Mouse (Mus musculus) embryo, embryonic 10 days (tissue): ENCODE measurements at regions not wholly inside any gene's neighbourhood (a gene's known extent, or its start where the extent isn't known, plus 50 kb on each side); places are given as distances from the start of the nearest gene placed in this dataset.
A peak's percentile ranks its signal among the peaks of the same experiment; 100 is the strongest.

Experiments
- DNase-seq: peaks from one replicate; pipeline ENCODE4 v3.0.0-alpha.2; 2015; ENCODE audit warnings: low spot score

DNA sequence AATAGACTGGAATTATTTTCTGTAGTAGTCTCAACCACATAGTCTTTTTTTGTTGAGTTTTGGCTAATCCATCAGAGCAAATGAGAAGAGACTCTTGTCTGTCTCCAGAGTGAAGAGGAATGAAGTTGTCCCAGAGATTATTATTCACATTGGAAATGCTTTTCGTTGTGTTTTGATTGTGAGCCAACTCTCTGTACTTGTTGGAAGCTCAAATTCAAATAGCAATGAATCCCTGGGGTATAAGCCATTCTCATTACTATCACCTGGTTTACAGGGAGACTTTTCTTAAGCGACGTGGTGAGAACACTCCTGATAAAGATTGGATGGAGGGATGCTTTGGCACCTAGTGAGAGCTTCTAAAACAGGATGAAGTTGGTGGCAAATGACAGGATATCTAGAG is 459.3 kb upstream of the Jag1 start:
- DNase-seq: no peak

DNA sequence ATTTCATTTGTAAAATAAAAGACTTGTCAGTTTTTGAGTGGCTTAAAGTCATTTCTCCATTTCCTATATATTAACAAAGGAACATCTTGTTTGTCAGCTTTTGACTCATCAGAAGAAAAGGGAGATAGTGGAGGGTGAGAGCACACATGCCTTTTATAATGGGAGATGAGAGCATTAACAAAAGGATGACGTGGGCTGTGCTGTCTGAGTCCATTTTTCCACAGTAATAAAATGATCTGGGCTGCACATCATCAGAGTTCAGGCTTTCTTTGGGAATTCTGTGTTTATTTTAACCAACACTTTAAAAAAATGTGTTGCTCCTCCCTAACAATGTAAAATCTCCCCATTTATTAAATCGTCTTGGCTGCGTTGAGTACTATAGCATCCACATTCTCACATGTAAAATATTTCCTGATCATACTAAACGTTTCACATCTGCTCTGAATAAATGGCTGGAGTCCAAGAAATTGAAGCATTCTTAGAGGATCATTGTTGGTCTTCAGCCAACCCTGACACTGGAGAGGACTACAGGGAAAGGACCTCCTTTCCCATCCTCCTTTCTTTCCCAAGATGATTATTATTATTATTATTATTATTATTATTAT is 458.5 kb upstream of the Jag1 start:
- DNase-seq: no peak

DNA sequence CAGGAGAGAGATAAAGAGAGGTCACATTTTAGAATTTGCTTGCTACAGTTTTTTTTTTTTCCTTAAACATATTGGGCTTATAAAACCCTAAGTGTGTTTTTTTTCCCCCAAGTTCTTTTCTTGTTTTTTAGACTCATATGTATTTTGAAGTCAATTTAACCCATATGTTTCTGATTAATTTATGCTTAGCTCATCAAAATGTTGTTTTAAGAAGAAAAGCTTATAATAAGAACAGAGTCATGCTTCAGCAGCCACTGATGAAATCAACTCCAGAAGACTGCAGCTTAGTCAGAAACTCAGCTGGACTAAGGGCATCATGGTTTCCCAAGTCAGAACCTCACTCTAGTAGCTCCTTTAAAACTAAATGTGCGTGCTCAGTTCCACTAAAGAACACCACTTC is 454.7 kb upstream of the Jag1 start:
- DNase-seq: no peak

DNA sequence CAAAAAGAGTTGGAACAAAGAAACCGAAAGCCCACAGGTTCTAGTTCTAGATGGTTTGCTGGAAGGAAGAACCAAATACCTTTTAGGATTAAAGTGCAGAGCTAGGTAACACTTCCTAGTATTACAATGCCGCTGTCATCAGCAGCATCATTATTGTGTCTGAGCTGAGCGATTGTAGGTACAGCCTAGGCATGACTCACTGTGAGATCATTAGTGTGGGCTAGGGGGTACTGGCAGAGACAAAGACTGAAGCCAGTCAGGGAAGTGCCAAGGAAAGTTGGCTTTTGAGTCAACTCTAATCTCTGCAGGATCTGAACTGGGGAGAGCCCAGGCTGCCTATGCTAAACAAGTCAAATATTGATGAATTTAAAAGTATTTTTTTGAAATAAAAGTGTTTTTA is 450.2 kb upstream of the Jag1 start:
- DNase-seq: no peak

DNA sequence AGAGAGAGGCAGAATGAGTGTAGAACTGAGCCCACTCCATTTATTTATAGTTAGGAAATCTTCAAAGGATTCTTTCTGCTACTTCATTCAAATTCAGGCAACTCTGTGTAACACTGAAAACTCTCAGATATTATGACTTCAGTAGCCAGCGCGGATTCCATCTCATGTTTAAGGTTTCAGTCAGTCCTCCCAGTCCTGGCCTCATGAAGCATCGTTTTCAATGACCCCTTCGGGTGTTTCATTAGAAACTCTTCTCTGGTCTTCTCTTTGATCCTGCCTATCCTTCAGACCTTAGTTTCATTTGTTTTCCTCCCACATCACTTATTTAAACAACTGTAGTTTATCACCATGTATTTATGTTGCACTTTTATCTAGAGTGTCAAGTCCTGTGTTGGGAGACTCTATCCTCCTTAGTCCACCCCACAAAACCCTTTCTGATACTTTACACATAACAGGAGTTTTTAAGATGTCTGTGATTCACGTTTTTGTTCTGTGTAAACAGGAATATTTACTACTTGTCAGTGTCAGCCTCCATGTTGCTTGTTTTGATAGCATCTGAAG is 447.7 kb upstream of the Jag1 start:
- no peak for DNase-seq

DNA sequence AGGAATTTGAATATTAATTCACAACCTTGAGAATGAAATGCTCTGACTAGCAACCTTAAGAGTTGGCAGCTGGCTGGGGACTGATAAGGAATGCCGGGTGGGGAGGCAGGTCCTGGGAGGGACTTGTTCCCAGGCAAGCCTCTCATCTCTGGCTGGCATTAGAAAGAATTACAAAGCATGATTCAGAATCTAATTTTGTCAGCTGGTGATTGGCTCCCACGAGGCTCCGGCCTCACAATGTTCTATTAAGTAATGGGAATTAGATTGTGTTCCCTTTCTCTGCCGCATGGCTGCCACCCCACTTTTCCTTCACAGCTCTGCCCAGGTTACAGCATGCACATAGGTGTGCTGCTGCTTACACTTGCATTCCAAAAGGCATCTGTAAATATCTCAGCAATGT is 443.9 kb upstream of the Jag1 start:
- no peak for DNase-seq

DNA sequence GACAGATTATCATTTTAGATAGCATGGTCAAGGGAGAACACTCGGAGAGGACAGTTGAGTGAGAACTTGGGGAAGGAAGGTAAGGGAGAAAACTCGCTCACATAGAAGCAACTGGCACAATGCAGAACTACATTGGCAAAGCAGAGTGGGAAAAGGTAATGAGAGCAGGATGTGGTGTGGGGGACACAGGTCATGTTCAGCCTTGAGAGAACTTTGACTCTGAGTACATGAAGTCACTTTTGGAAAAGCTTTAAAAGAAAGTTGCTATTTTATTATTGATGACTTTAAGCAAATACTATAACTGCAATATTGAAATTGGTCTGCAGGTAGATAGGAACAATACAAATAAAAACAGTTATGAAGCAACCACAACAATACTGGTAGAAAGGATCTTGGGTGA is 437.4 kb upstream of the Jag1 start:
- DNase-seq: no peak

DNA sequence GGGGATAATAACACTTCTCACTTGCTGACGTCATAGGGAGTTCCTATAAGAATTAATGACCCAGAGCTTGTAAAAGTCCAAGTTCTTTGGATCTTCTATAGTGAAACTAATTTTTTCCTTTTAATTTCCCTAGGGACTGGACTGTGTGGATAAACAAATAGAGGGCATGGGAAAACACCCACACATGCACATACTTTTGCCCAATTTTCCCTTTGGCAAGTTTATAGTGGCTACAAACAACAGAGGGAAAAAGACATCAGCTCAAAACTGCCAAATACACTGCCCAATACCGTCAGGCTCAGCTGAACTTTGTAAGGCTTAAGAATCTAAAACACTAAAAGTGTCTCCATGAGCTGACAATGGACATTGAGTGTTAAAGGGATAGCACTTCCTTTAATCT is 420.1 kb upstream of the Jag1 start:
- DNase-seq: no peak

DNA sequence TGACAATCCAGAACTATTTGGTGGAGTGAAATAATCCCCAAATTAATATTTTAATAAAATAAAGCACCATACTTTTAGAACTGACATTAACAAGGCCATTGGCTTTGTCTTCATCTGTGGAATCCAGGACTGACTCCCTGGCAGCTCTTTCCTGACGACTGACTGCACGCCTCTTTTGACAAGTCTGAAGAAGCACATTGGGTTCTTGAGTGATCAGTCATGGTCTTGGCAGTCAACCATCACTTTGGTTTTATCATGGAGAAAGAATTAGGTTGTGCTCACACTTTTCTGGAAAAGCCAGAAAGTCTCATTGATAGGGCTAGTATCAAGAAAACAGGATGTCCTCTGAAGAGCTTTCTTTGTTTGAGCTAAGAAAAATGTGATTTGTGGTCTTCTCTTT is 399.8 kb upstream of the Jag1 start:
- no peak for DNase-seq

DNA sequence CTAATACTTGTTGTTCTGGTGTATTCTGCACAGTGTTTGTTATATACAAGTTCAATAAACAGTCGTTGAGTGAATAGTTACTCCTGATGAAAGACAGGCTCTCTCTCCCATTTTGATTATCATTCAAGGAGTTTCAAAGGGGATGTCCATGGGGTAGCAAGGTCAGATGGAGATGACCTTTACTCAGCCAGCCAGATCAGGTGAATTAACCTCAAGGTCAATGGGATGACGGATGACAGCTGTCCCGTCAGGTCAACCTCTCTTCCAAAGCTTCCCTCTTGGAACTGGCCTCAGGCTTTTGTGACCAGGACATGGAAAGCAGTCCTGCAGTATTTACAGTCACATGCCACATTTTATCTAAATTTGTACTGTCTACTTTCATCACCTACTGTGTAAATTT is 398.6 kb upstream of the Jag1 start:
- DNase-seq: peak; percentile 73

DNA sequence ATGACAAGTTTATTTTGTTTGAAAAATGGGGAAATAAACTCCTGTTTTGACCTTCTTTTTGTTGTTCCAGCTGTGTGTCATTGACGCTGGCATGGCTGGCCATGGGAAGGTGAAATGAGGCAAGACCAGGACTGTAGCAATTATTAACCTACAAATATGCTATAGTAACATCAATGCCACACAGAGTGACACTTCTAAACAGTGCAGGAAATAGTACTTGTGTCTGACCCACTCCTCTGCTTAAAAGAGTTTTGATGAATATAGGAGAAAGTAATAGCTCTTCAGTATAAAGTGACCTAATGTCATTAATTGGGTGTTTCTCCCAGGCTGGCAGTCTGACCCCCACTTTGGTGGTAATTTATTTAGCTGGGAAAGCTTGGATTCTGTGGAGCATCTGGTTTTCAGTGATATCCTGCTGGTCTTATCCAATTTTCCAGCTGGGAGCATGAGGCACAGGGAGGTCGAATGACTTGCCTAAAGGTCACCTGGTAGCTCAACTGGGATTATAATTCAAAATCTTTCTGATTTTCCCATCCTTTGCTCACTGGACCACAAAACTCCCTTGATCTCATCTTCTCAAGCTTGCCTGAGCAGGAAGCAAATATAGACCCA is 397.6 kb upstream of the Jag1 start:
- peak; percentile 62 for DNase-seq

DNA sequence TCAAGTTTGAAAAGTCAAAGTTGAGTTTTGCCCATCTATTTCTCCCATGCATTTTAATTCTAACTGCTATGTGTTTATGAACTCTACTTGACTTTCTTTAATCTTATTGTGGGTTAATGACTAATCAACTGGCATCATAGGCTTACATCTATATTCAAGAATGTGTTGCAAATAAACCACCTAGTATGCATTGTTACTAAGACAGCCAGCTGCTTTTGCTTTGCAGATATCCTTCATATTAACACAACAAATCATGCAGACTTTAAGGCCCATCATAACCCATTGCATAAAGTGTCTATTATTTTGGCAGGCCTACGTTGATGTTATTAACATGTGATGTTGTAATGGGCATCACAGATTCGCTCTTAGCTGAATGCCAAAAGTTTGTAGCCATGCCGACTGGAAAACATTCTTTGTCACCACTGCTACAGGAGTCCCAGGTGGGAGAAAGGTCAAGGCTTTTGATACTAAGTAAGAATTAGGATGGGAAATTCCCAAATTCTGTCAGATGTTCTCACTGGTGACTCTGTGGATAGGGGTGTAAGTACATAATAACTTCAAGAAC is 394.3 kb upstream of the Jag1 start:
- DNase-seq: no peak

DNA sequence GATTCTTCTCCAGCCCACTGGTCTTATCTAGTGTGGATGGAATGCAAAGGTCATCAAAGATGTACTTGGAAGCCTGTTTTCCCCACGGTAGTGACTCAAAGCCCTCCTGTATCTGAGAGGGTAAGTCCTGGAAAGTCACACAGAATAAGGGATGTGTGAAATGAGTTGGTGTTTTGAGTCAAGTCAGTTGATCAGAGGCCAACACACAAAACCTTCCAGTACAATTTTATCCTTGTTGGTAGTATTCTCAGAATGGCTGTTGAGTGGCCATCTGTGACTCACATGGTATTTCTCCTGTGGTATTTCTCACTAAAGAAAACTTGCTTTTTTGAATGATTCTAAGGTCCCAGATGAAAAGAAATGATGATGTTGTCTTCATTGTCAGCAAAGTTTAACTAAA is 384.8 kb upstream of the Jag1 start:
- no peak for DNase-seq

DNA sequence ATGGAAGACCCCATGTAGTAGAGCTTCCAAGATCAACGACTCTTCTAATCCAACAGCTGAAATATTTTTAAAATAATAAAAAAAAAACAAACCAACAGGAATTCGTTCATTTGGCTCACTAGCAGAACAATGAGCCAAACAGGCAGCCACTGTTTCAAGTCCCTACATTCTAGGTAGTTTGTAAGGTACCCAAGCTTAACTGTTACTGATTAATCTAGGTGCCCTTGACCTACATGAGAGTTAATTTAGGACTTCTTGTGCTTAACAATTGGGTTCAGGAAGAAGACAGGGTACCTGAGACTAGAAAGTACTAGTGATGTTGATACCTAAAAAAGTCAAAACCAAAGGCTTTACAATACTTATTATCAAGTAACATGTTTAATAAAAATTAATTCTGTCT is 381.2 kb upstream of the Jag1 start:
- no peak for DNase-seq

DNA sequence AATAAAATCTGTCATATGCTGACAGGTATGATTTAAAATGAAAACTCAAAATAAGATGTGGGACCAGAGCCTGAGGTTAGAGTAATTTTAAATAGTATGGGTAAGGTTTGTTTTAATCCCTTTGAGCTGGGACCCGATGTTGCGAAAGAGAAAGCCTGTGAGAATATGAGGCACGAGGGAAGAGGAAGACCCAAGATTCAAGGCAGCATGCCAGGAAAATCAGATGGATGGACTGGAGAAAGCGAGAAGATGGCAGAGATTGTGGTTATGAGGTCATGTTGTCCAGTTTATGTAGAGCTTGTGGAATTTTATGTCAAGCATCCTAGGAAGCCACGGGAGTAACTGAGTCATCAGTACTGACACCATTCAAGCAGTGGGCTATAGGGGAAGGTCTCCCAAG is 377.2 kb upstream of the Jag1 start:
- DNase-seq: no peak

DNA sequence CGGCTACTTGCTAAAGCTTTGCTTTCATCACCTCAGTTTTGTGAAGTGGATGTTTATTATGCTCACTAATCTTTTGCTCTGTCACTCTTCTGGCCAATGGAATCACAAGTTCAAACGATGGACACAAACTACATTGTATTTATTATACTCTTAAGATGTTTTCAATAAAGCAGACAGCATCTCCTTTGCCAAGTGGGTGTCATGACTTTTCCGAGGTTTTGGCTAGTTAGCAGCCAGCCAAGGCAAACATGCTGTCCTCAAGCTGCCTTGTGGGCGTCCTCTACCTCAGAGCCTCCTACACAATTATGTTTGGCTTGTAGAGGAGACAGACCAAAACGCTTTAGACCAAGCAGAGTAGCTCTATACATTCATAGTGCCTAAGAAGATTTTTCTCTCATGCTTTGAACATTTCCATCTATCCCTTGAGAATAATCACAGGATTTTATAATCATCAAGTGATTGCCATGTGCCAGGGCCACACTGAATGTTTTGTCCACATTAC is 372.8 kb upstream of the Jag1 start:
- DNase-seq: no peak

DNA sequence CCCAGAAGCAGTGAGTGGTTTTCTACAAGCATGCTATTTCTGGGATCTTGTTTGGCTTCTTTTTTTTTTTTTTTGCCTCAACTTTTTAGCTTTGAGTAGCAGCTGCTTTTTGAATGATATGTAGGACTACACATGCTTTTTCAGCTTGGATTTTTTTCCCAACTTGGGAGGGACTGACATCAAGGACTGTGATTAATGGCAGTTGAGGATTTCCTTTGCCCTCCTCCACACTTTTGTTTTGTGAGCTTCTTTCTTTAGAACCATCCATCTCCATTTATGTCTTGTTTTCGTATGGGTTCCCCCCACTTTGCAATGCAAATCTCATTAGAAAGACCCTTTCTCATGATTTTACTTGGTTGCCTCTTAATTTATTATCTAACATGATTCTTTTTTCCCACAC is 352.3 kb upstream of the Jag1 start:
- DNase-seq: peak; percentile 24

DNA sequence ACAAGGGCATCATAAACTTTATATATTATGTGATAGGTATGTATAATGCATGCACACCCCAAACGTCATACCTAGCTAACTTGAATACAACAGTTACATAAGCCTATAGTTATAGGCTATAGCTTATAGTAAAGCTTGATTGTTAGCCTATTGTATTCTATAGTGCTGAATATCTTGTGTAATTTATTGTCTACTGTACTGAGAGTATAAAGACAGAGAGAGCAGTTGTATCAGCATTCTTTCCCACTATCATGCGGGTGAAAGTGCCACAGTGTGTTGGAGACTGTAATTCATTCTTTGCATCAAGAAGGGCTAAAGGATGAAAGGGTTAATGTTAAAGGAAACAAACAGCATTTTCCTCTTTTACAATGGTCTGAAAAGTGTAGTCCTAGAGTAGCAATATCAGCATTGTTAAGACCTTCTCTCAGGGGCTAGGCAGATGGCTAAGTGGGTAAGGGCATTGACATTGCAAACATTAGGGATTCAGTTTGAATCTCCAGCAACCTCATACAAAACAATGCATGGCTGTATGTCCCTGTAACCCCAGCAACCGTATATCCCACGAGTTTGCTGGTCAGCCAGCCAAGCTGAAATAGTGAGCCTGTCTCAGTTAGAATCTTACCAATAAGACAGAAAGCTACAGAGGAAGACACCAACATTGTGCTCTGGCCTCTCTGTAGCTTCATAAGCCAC is 340.8 kb upstream of the Jag1 start:
- peak; percentile 54 for DNase-seq

DNA sequence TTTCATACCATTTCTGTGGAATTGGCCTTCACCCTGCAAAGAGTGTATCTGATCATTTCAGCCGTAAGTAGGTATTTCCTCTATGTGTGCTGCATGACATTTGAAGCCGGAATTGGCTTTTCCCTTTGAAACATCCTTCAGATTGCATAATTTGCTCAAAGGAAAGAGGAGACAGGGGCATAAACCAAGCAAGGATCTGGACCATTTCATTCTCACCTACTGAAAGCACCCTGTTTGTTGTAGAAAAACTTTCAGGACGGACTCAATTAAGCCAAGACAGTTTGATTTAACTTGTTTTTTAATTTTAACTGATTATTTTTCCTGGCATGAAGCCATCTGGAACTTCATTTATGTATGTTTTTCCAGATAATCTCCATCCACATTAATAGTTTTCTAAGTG is 340.0 kb upstream of the Jag1 start:
- DNase-seq: no peak

DNA sequence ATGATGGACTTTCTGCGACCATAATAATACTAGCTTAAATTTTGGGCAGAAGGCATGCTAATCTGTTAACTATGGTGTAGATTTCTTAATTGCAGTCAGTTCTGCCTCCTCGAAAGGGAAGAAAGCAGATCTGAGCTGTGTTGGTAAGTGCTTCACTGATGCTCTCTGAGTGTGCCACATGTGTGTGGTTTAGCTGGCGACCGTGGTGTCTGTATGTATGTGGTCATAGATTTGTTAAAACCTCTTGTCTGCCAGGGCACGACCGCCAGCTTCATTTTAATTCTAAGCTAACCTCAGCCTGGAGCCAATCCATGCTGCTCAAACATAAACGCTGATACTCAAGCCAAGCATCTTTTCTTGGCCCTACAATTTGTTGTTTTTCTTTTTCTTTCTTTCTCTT is 330.5 kb upstream of the Jag1 start:
- DNase-seq: no peak

DNA sequence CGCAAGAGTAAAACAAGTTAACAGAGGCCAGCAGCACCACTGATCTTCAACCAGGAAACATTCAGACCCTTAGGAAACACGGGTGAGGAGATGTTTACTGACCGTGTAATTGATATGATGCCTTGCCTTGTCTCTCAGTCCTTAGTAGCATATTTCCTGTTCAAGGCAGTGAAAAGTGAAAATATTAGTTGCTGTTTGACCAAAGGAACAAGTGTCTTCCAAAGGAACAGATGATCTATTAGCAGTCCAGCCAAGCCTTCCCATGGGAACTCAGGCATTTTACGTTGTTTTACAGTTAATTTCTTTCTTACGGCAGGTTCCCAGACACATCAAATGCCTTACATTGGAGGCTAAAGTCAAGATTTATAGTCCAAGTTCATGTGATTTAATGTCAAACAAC is 321.3 kb upstream of the Jag1 start:
- DNase-seq: no peak

DNA sequence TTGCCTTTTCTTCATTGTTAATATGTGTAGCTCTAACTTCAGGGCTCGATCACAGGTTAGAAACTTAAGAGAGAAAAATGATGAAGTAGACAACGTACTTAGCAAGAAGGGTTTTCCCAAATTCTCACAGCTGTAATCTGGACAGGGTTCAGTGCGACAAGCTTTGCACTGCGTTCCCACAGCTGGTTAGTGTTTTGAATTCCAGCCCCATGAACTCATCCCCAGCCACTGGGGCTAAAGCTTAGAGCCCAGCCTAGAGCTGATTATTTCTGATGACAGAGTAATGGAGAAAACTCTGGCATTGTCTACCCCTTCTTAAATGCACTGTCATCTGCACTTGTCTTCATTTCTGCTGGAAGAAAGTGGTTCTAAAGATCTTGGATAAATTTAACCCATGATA is 319.7 kb upstream of the Jag1 start:
- DNase-seq: peak; percentile 16

DNA sequence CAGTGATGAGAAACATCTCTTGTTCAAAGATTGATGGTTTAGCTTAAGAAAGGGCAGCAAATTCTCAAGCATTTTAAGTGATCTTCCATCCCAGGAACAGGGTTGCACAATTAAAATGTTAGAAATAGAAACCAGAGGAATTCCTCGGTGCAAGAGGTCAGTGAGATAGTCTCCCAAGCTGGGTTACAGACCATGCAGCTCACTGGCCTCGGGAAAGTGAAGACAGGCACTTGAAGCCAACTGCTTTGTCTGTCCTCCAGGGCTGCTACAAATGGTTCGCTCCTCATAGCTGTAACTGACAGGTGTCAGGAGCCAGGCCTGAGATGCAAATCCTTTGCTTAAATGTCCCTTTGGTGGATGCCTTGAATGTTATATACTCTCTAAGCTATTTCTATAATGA is 306.2 kb upstream of the Jag1 start:
- DNase-seq: no peak
